Mouse (Mus musculus): ENCODE data around the gene Agfg1. TPM values are rescaled to one million over a fixed set of nuclear protein-coding genes. Genes with fewer than 3 reads are reported as not detected.

The Agfg1 gene
- polyA plus RNA-seq, 1 experiment from 2014 or later: 58.7 TPM

GRCm38 (mm10) chr1:82948601-82949000 is 109.3 kb downstream of the Agfg1 start:
- POLR2A ChIA-PET: no interaction called here
- ATAC-seq (no peak), DNase-seq (ENCODE audit: low read depth, low spot score) (no peak)
- no peak for TF ChIP-seq CTCF (IDR thresholded peaks at IDR 0.05)
- CTCF ChIA-PET: no interaction called here
- in situ Hi-C loops (cut with MboI; ENCODE audit: low pct_unique_long_range_greater_than_20kb): no loop called here
- H3K27me3 ChIP-seq: peaks cover 11% of the 10 kb centered on the region

Other genes with a start within 250 kb of the Agfg1 start
- 219 TPM for gene Mff, start 114.6 kb upstream of the Agfg1 start, polyA plus RNA-seq (2021)
- gene Tm4sf20, start 71.0 kb upstream of the Agfg1 start, polyA plus RNA-seq (2021): 0.06 TPM
- not detected for gene Gm47791, start 68.2 kb upstream of the Agfg1 start, polyA plus RNA-seq (2021)
- gene A030005L19Rik, start 73.8 kb downstream of the Agfg1 start, polyA plus RNA-seq (2021): not detected
- gene A030014E15Rik, start 85.4 kb downstream of the Agfg1 start, polyA plus RNA-seq (2021): not detected
- gene Gm6217, start 91.9 kb downstream of the Agfg1 start, polyA plus RNA-seq (2021): not detected
- not detected for gene A030003K21Rik, start 103.9 kb downstream of the Agfg1 start, polyA plus RNA-seq (2021)
- not detected for gene Gm7544, start 116.5 kb downstream of the Agfg1 start, polyA plus RNA-seq (2021)
- gene Gm47955, start 120.8 kb downstream of the Agfg1 start, polyA plus RNA-seq (2021): not detected
- not detected for gene Gm47959, start 161.1 kb downstream of the Agfg1 start, polyA plus RNA-seq (2021)
- gene Slc19a3, start 199.0 kb downstream of the Agfg1 start, polyA plus RNA-seq (2021): 0.05 TPM
- gene Krtap28-10, start 203.0 kb downstream of the Agfg1 start, polyA plus RNA-seq (2021): not detected
- gene Gm47969, start 205.4 kb downstream of the Agfg1 start, polyA plus RNA-seq (2021): not detected
- gene A030005K14Rik, start 219.9 kb downstream of the Agfg1 start, polyA plus RNA-seq (2021): not detected
- not detected for gene Krtap28-13, start 221.4 kb downstream of the Agfg1 start, polyA plus RNA-seq (2021)